ENCODE assay signal across 12 mouse cellular contexts in the genomic region with DNA sequence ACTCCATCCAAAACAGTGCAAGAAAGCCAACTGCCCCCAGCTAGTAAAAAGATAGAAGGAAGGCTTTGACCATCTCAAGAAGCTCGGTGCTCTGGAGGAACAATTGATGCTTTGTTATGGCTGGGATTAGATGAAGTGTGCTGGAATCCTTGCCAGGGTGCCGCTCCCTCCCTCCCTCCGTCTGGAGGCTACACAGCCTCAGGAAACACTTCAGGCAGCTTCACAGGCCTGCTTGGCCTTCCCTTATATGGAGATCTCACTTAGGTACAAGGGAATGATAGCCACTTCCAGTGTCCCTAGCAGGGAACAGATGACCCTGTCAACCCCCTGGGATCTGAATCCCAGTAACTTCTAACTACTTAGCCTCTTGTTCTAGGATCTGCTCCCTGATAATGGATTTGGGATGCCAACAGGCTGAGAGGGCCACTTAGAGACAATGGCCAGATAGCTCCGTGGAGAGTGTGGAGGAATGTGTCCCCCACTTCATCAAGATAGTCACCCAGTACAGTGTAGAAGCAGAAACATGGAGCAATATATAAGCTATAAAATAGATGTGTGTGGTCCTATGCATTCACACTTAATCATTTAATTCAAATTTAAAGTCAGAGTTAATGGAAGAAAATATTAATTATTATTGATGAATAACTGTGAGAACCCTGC. TPM values are rescaled to one million over a fixed set of nuclear protein-coding genes. Genes with fewer than 3 reads are reported as not detected.
DNase-seq lines count a peak whose midpoint lies in the region; ATAC-seq and TF ChIP-seq lines count a peak whose summit lies in the region.
"Had no signal": no experiment of that assay in that cellular context is flagged by ENCODE, and none has a peak within 500 bp of the region (broad histone marks: within the 10 kb centered on the region; RNA-seq: fewer than 3 reads in every experiment).

No protein-coding gene starts in this region.

- 0 out of 2 replicates have a peak, but pooled peaks cover 2% of the 10 kb centered on the region for H3K9me3 ChIP-seq in heart, embryonic 14.5 days (ENCODE audit: control insufficient read depth, low read length)
- H3K9me3 ChIP-seq in embryonic facial prominence, embryonic 15.5 days (replicated peaks), result no peaks in the 10 kb centered on the region
- no peaks in the 10 kb centered on the region for H3K9me3 ChIP-seq in lung, embryonic 16.5 days (ENCODE audit: control insufficient read depth, low read length)
- no peaks in the 10 kb centered on the region for H3K9me3 ChIP-seq in liver, postnatal 0 days (ENCODE audit: low read length)
- H3K9me3 ChIP-seq: forebrain, embryonic 15.5 days had no signal

- H3K9ac ChIP-seq in heart, embryonic 14.5 days (ENCODE audit: low read length), result peak overlapping the region; percentile 55
- no peak overlapping the region for H3K9ac ChIP-seq in embryonic facial prominence, embryonic 15.5 days
- no peak overlapping the region for H3K9ac ChIP-seq in lung, embryonic 16.5 days (ENCODE audit: low read length)
- no peak overlapping the region for H3K9ac ChIP-seq in liver, postnatal 0 days (replicated peaks)
- H3K9ac ChIP-seq: forebrain, embryonic 15.5 days had no signal

- H3K4me2 ChIP-seq in heart, embryonic 14.5 days (ENCODE audit: low read length), result no peak overlapping the region; the same call in 1 of the 2 replicates
- H3K4me2 ChIP-seq in embryonic facial prominence, embryonic 15.5 days (replicated peaks), result no peak overlapping the region
- H3K4me2 ChIP-seq in lung, embryonic 16.5 days (ENCODE audit: low read depth, low read length), result no peak overlapping the region
- no peak overlapping the region for H3K4me2 ChIP-seq in liver, postnatal 0 days (ENCODE audit: low read depth, low read length)
- H3K4me2 ChIP-seq: forebrain, embryonic 15.5 days had no signal

- WGBS in heart, embryonic 14.5 days, result 1% methylated on average over 4 of the region's 4 CpGs
- WGBS in embryonic facial prominence, embryonic 15.5 days, result 30% methylated on average over 4 of the region's 4 CpGs
- WGBS in lung, embryonic 16.5 days, result 9% methylated on average over 4 of the region's 4 CpGs
- WGBS in liver, postnatal 0 days (ENCODE audit: insufficient replicate concordance), result 34% methylated on average over 4 of the region's 4 CpGs

- H3K4me3 ChIP-seq in heart, embryonic 14.5 days (ENCODE audit: control insufficient read depth in 1 of 2, insufficient read depth in 1 of 2, low read depth in 1 of 2, low read length in 2 of 2), result no peak overlapping the region
- H3K4me3 ChIP-seq in embryonic facial prominence, embryonic 15.5 days (replicated peaks), result no peak overlapping the region
- no peak overlapping the region for H3K4me3 ChIP-seq in lung, embryonic 16.5 days (ENCODE audit: low read length)
- H3K4me3 ChIP-seq in liver, postnatal 0 days (ENCODE audit: low read depth, low read length), result no peak overlapping the region
- H3K4me3 ChIP-seq: forebrain, embryonic 15.5 days had no signal

- peaks cover 29 to 36% of the 10 kb centered on the region in 2 experiments for H3K4me1 ChIP-seq in heart, embryonic 14.5 days (ENCODE audit: control insufficient read depth in 2 of 2, insufficient read depth in 2 of 2, low read length in 2 of 2)
- peaks cover 4% of the 10 kb centered on the region; the same call in 1 of the 2 replicates for H3K4me1 ChIP-seq in embryonic facial prominence, embryonic 15.5 days
- H3K4me1 ChIP-seq in lung, embryonic 16.5 days (replicated peaks; ENCODE audit: control insufficient read depth, insufficient read depth, low read length), result peaks cover 13% of the 10 kb centered on the region
- no peaks in the 10 kb centered on the region for H3K4me1 ChIP-seq in liver, postnatal 0 days (ENCODE audit: insufficient read depth)

- peak overlapping the region; percentile 93 for H3K27ac ChIP-seq in heart, embryonic 14.5 days (replicated peaks in 1 of 2; ENCODE audit: control insufficient read depth in 1 of 2, insufficient read depth in 1 of 2, low read depth in 2 of 2, low read length in 2 of 2)
- H3K27ac ChIP-seq in embryonic facial prominence, embryonic 15.5 days (replicated peaks), result no peak overlapping the region
- peak overlapping the region; percentile 81 for H3K27ac ChIP-seq in lung, embryonic 16.5 days (ENCODE audit: low read length)
- H3K27ac ChIP-seq in liver, postnatal 0 days (ENCODE audit: low read depth), result no peak overlapping the region
- H3K27ac ChIP-seq: forebrain, embryonic 15.5 days; kidney, postnatal 0 days had no signal

- H3K36me3 ChIP-seq in heart, embryonic 14.5 days (ENCODE audit: control insufficient read depth, insufficient read depth, low read length), result no peaks in the 10 kb centered on the region
- H3K36me3 ChIP-seq in embryonic facial prominence, embryonic 15.5 days, result no peaks in the 10 kb centered on the region
- H3K36me3 ChIP-seq in lung, embryonic 16.5 days (ENCODE audit: control insufficient read depth, insufficient read depth, low read length), result no peaks in the 10 kb centered on the region
- H3K36me3 ChIP-seq in liver, postnatal 0 days (replicated peaks; ENCODE audit: insufficient read depth, low read length), result no peaks in the 10 kb centered on the region
- H3K36me3 ChIP-seq: forebrain, embryonic 15.5 days had no signal

- no peak for DNase-seq in heart, adult 8-10 months (ENCODE audit: low spot score)
- peak; percentile 40 for DNase-seq in Muller cell, postnatal 12 days (ENCODE audit: inconsistent ontology term)
- no peak for DNase-seq in adrenal gland, adult 2 months
- DNase-seq in ovary, adult 18-20 months (ENCODE audit: low spot score), result no peak
- DNase-seq in liver, postnatal 0 days, result no peak
- DNase-seq: cerebellum, adult 18-20 months; thymus, adult 2 months had no signal

- ATAC-seq in heart, embryonic 14.5 days (ENCODE audit: insufficient number of reproducible peaks, insufficient read depth, low FRiP score, low read depth), result peak; percentile 86
- peak; percentile 60; the same call in 1 of the 2 replicates for ATAC-seq in embryonic facial prominence, embryonic 15.5 days (ENCODE audit: insufficient number of reproducible peaks, low FRiP score, low TSS enrichment, low read depth)
- ATAC-seq in lung, embryonic 16.5 days (ENCODE audit: low read depth), result peak; percentile 92
- no peak for ATAC-seq in liver, postnatal 0 days
- ATAC-seq: forebrain, embryonic 15.5 days had no signal

- no peak for TF ChIP-seq EP300 in liver, postnatal 0 days (IDR thresholded peaks at IDR 0.05; ENCODE audit: low read depth)

- TF ChIP-seq CTCF in liver, postnatal 0 days (IDR thresholded peaks at IDR 0.05; ENCODE audit: low read depth), result no peak

- no peaks in the 10 kb centered on the region for H3K27me3 ChIP-seq in heart, embryonic 14.5 days (ENCODE audit: control insufficient read depth, insufficient read depth, low read length)
- H3K27me3 ChIP-seq in embryonic facial prominence, embryonic 15.5 days, result no peaks in the 10 kb centered on the region
- no peaks in the 10 kb centered on the region for H3K27me3 ChIP-seq in lung, embryonic 16.5 days (ENCODE audit: control insufficient read depth, insufficient read depth, low read depth, low read length)
- H3K27me3 ChIP-seq in liver, postnatal 0 days (ENCODE audit: insufficient read depth, low read length), result no peaks in the 10 kb centered on the region
- H3K27me3 ChIP-seq: forebrain, embryonic 15.5 days had no signal

RNA-seq across cellular contexts. Expression of a gene that starts 29.8 kb away (rescaled TPM):
- polyA plus RNA-seq in heart, embryonic 14.5 days (2014; fragmentation: Nextera tagmentation; extraction: Ambion mirVana), result 59.6 and 66.0 TPM in 2 replicates
- 10 to 100 TPM; 29.2 to 44.2 (median 39.5) TPM for total RNA-seq in heart, adult 8-10 months (2022)
- 24.8 and 27.6 TPM in 2 replicates for polyA plus RNA-seq in embryonic facial prominence, embryonic 15.5 days (2015; fragmentation: Nextera tagmentation; extraction: Ambion mirVana)
- 45.7 and 50.0 TPM in 2 replicates for polyA plus RNA-seq in lung, embryonic 16.5 days (2015; fragmentation: Nextera tagmentation; extraction: Ambion mirVana)
- total RNA-seq in adrenal gland, adult 2 months (2021), result 10 to 100 TPM; 34.9 to 68.3 TPM
- 6.0 and 8.9 TPM in 2 replicates for polyA plus RNA-seq in adrenal gland, adult 2 months (2012; rRNA removed)
- polyA plus RNA-seq in liver, postnatal 0 days (2015; fragmentation: Nextera tagmentation; extraction: Ambion mirVana), result 0.63 and 0.79 TPM in 2 replicates

Comparison
In these comparisons a context has a peak if more than half of its experiments do, and no peak if none do; other contexts are left out.
1. H3K27ac ChIP-seq: peak in heart, embryonic 14.5 days (2 of 2) and lung, embryonic 16.5 days (single experiment); none in embryonic facial prominence, embryonic 15.5 days (single experiment) and liver, postnatal 0 days (single experiment).